Mouse (Mus musculus) frontal cortex, adult (tissue): ENCODE measurements around the gene Pitpnm2.
A peak's percentile ranks its signal among the peaks of the same experiment; 100 is the strongest.

Source experiments
- ATAC-seq: cut with Nextera tagmentation; 2 replicates; pipeline ENCODE4 v1.9.2; 2017; ENCODE audit warnings: mild to moderate bottlenecking, moderate library complexity, mixed read lengths; ENCODE audit not compliant: low TSS enrichment

The Pitpnm2 gene

DNA sequence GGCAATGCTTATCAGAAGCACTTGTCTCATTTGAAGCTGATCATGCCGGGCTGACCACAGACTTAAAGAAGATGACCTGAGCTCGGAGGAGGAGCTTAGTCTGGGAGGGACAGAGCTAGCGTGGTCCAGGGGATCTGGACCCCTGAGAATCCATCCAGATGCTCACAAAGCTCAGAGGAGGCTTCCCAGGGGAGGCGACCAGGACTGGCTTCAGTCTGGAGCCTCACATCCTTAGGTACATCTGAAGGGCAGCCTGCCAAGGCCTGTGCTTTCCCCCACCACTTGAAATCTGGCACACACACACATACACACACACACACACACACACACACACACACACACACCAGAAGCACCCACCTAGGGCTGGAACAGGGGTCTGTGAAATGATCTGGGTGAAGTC, 47.5 kb downstream of the Pitpnm2 start:
- ATAC-seq = no peak

DNA sequence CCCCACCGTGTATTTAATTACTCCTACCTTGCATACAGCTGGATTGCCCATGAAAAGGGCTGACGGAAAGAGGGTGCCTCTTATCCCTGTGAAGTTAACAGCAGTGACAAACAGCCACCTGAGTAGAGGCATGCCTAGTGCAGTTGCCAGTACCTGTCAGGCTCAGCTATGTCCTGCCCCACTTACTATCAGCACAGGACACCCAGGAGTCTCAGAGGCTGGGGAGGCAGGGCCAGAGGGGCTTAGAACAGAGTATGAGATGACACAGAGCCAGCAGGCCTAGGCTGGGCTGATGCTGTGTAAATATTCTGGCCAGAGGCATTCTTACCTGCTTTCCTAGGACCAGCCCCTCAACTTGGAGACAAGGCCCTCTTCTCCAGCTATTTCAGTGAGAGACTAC, 48.0 kb downstream of the Pitpnm2 start:
- ATAC-seq = no peak

- no peak for ATAC-seq
Observed at GRCm38 (mm10) chr5:124200844-124201243, 48.7 kb downstream of the Pitpnm2 start.

GRCm38 (mm10) chr5:124199168-124199567, 50.4 kb downstream of the Pitpnm2 start:
- ATAC-seq = no peak

GRCm38 (mm10) chr5:124198473-124198872, 51.1 kb downstream of the Pitpnm2 start:
- ATAC-seq = no peak

DNA sequence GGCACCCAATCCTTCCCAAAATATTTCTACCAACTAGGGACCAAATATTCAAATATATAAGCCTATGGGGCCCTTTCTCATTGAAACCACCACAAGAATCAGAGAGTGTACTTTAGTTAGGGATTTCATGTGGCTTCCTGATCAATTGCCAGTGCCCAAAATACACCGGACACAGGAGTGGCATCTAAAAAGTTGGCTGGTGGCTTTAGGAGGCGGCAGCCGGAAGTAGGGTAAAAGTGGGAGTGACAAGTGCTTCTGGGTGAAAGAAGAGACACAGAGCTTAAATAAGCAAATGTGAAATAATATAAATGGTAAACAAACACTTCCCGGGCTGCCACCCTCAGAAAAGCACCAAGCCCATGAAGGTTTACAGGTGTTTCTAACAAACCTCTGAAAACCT, 53.5 kb downstream of the Pitpnm2 start:
- no peak for ATAC-seq

GRCm38 (mm10) chr5:124194386-124195084, 55.0 kb downstream of the Pitpnm2 start:
- no peak for ATAC-seq

GRCm38 (mm10) chr5:124193286-124194112, 56.1 kb downstream of the Pitpnm2 start:
- ATAC-seq = no peak

DNA sequence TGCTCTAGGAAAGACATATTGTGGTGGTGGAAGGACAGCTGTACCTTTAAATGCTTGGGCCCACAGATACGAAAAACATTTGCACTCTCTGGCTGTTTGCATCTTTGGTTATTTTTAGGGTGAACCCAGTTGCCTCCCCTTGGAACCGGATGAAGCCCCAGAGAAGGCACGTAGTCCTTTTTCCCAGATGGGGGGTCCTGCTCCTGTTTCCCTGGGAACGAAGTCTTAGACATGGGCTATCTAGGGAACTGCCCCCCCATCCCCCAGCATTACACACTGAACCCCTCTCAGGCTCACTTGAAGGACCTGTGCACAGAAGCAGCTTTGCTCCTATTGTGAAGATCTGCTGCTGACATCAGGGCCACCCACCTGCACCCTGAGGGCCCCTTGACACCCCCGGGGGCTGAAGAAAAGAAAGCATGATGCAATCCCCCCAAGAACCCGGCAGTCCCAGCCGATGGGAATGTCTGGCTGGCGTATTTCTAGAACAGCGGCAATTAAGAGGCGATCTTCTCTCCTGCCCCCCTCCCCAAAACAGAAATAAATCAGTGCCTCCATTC, 56.8 kb downstream of the Pitpnm2 start:
- ATAC-seq = no peak

- ATAC-seq = no peak
Observed at GRCm38 (mm10) chr5:124192251-124192710, 57.3 kb downstream of the Pitpnm2 start.

DNA sequence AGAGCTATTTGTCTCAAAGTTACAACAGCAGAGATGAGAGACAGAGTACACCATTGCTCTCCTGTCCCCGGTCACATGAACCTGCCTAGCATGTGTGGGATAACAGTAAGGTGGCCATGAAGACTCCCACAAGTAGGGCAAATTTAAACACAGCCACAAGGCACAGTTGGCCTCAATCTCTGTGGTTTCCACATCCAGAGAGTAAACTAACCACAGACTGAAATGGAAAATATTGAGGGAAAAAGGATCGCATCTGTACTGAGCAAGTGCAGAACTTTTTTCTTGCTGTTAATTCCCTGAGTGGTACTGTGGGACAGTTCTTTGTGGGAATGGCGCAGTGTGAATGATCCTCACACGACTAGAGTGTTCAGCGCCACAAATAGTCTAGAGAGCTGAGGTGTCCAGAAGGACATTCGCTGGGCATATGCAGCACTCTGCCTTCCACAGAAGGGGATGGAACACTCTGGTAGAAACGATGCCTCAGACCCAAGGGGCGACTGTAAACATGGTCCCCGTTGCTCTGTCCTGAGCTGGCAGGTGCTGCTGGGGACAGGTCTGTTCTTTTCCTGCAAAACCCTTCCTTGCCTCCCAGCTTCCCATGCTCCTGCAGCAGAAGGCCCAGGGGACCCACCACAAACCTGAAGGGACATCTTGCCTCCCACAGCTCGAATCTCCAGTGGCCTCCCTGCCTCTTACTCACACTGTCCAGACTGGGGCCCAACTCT, 59.3 kb downstream of the Pitpnm2 start:
- ATAC-seq = no peak

DNA sequence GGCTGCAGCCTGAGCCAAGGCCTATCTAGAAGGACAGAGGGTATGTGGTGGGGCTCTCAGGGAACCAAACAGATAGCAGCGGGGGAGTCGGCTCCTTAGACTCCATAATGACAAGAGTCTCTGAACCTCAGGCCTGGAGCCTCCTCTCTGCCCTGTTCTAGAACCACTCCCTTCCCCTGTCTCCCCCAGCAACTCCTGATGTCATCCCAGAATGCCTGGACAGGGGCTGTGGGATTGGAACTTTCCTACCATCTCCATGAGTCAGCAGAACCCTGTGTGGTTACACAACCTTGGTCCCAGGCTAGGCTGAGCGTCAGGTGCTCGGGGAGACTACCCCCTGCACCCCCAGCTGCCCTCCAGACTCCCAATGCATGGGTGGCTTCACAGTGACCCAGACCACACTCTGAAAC, 60.0 kb downstream of the Pitpnm2 start:
- no peak for ATAC-seq

- peak; percentile 13 for ATAC-seq
Observed at GRCm38 (mm10) chr5:124187508-124188311, 61.9 kb downstream of the Pitpnm2 start.

DNA sequence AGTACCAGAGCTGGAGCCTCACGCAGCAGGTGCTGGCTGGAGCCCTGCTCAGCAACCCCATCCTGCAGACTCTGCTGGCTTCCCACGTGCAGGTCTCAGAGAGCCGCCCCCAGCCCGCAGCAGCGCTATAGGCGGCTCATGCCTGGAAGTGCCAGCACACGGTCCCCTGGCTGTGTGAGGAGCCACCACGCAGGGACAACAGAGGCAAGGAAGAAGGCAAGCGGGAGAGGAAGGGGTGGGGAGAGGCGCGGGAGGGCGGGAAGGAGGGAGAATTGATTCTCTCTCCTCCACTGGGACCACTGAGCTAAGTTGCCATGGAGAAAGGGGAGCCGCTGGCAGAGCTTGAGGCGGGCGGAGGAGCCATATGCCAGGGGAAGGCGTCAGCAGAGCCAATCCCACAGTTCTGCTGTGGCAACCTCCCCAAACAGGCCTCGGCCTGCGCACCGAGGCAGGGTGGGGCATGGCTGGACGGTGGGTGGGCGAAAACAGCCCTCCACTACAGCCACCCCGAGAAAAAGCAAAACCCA, 62.5 kb downstream of the Pitpnm2 start:
- ATAC-seq = peak; percentile 33

GRCm38 (mm10) chr5:124186465-124186854, 63.1 kb downstream of the Pitpnm2 start:
- peak; percentile 7; the same call in 1 of the 2 replicates for ATAC-seq

GRCm38 (mm10) chr5:124185706-124186464, 63.7 kb downstream of the Pitpnm2 start:
- ATAC-seq = no peak

DNA sequence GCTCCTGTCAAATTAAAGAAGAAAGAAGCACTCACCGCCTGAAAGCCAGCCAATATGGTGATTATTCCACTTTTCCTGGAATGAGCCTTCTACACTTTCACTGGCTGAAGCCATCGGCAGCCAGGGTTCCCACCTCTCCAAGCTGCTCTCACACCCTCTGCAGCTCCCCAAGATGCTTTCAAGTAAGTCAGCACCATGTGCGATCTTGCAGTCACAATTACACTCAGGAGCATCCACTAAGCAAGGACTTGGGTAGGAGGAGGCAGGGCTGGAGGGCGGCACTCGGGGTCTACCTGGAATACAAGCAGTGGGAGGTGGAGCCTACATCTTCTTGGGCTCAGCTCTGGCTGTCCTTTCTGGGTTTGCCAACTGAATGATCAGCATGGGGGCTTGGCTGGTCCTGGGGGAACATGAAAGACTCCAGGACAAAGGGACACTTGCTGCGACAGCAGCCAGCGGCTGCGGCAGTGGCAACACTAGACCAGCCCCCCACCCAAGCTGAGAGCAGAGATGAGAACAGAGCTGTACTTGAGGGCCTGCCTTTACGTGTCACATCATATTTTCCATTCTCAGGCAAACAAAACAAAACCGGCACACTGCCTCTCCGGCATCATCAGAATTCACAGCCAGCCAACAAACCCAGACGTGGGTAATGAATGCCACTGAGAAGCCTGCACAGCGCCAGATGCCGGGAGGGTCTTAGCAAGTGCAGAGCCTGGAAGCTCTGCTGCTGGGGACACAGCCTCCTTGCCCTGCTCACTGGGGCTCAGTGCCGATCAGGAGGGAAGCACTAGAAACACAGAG, 64.5 kb downstream of the Pitpnm2 start:
- ATAC-seq = peak; percentile 17

GRCm38 (mm10) chr5:124184191-124184590, 65.4 kb downstream of the Pitpnm2 start:
- no peak for ATAC-seq

GRCm38 (mm10) chr5:124182642-124183041, 66.9 kb downstream of the Pitpnm2 start:
- no peak for ATAC-seq
